Mouse (Mus musculus) heart, adult 8-10 months (tissue): ENCODE measurements around the gene Gm45623. TPM values are rescaled to one million over a fixed set of nuclear protein-coding genes. Genes with fewer than 3 reads are reported as not detected.

ENCODE experiments used
- DNase-seq: peaks from one replicate; pipeline ENCODE4 v3.0.0; 2022; ENCODE audit warnings: low spot score
- total RNA-seq, 4 experiments: library from RNA; stranded (reverse); gene quantifications; 2 replicates each; pipeline ENCODE4 v1.2.4; 2022

The Gm45623 gene
- total RNA-seq, 4 experiments from 2014 or later = not detected

- no peak for DNase-seq
Measured at GRCm38 (mm10) chr13:56752474-56753191, 994 bp downstream of the Gm45623 start.

- DNase-seq = no peak
Measured at GRCm38 (mm10) chr13:56751774-56752173, 1.9 kb downstream of the Gm45623 start.

- DNase-seq = no peak
Measured at GRCm38 (mm10) chr13:56749377-56749776, 4.2 kb downstream of the Gm45623 start.

- DNase-seq = no peak
Measured at GRCm38 (mm10) chr13:56747554-56747953, 6.1 kb downstream of the Gm45623 start.

GRCm38 (mm10) chr13:56746739-56747532 lies 6.7 kb downstream of the Gm45623 start:
- DNase-seq = no peak

GRCm38 (mm10) chr13:56742325-56742901 lies 11.2 kb downstream of the Gm45623 start:
- no peak for DNase-seq

GRCm38 (mm10) chr13:56741691-56742090 lies 11.9 kb downstream of the Gm45623 start:
- DNase-seq = no peak

- DNase-seq = no peak
Measured at GRCm38 (mm10) chr13:56740496-56740895, 13.1 kb downstream of the Gm45623 start.

- DNase-seq = no peak
Measured at GRCm38 (mm10) chr13:56739556-56739955, 14.1 kb downstream of the Gm45623 start.

- DNase-seq = peak; percentile 42
Measured at GRCm38 (mm10) chr13:56735212-56735875, 18.3 kb downstream of the Gm45623 start.

GRCm38 (mm10) chr13:56734617-56735016 lies 19.0 kb downstream of the Gm45623 start:
- no peak for DNase-seq

GRCm38 (mm10) chr13:56729046-56729445 lies 24.6 kb downstream of the Gm45623 start:
- DNase-seq = no peak

GRCm38 (mm10) chr13:56726551-56726950 lies 27.1 kb downstream of the Gm45623 start:
- DNase-seq = no peak

- DNase-seq = no peak
Measured at GRCm38 (mm10) chr13:56712221-56712620, 41.4 kb downstream of the Gm45623 start.

- DNase-seq = no peak
Measured at GRCm38 (mm10) chr13:56710620-56711019, 43.0 kb downstream of the Gm45623 start.

GRCm38 (mm10) chr13:56707606-56708005 lies 46.0 kb downstream of the Gm45623 start:
- no peak for DNase-seq

- no peak for DNase-seq
Measured at GRCm38 (mm10) chr13:56707111-56707510, 46.5 kb downstream of the Gm45623 start.

- DNase-seq = no peak
Measured at GRCm38 (mm10) chr13:56704596-56704995, 49.0 kb downstream of the Gm45623 start.

- peak; percentile 31 for DNase-seq
Measured at GRCm38 (mm10) chr13:56703871-56704321, 49.7 kb downstream of the Gm45623 start.

- DNase-seq = peak; percentile 75
Measured at GRCm38 (mm10) chr13:56703222-56703870, 50.3 kb downstream of the Gm45623 start.

GRCm38 (mm10) chr13:56702469-56703221 lies 51.0 kb downstream of the Gm45623 start, which contains the start of gene Smad5:
Smad5 (plus strand) TSS chr13:56703010.
- DNase-seq = peak; percentile 76
